Mouse (Mus musculus) adrenal gland, postnatal 10 days (tissue): ENCODE measurements around the gene Hao2. TPM values are rescaled to one million over a fixed set of nuclear protein-coding genes. Genes with fewer than 3 reads are reported as not detected.

ENCODE experiments used
- DNase-seq: peaks from one replicate; pipeline ENCODE4 v3.0.0; 2021; ENCODE audit warnings: mixed read lengths
- total RNA-seq, 2 experiments: library from RNA; stranded (reverse); gene quantifications; 2 replicates each; pipeline ENCODE4 v1.2.3; 2021

The Hao2 gene
- total RNA-seq, 2 experiments from 2014 or later: 106 to 158 TPM

GRCm38 (mm10) chr3:98856892-98857291, 36.1 kb downstream of the Hao2 start:
- DNase-seq: no peak

GRCm38 (mm10) chr3:98855160-98855559, 37.9 kb downstream of the Hao2 start:
- peak; percentile 41 for DNase-seq

GRCm38 (mm10) chr3:98853685-98854084, 39.4 kb downstream of the Hao2 start:
- DNase-seq: no peak

- DNase-seq: no peak
These were observed 40.0 kb downstream of the Hao2 start for GRCm38 (mm10) chr3:98853051-98853450.

- peak; percentile 49 for DNase-seq
These were observed 40.4 kb downstream of the Hao2 start for GRCm38 (mm10) chr3:98852631-98853030.

- DNase-seq: peak; percentile 36
These were observed 41.2 kb downstream of the Hao2 start for GRCm38 (mm10) chr3:98851853-98852252.

- peak; percentile 61 for DNase-seq
These were observed 42.8 kb downstream of the Hao2 start for GRCm38 (mm10) chr3:98850262-98850661.

- DNase-seq: no peak
These were observed 44.1 kb downstream of the Hao2 start for GRCm38 (mm10) chr3:98848898-98849297.

Other genes with a start within 250 kb of the Hao2 start
- gene Hsd3b2, start 168.7 kb downstream of the Hao2 start, total RNA-seq: 1 to 10 TPM; 1.5 to 2.2 TPM
- 10 to 100 TPM; 18.4 to 31.6 TPM for gene Hsd3b3, start 130.1 kb downstream of the Hao2 start, total RNA-seq
- 10 to 100 TPM; 37.2 to 39.7 TPM for gene Hsd3b6, start 78.8 kb downstream of the Hao2 start, total RNA-seq
- gene Hsd3b1, start 33.4 kb downstream of the Hao2 start, total RNA-seq: 1,000 to 10,000 TPM; 4,410 to 4,611 TPM
- 10 to 100 TPM; 11.4 to 12.6 TPM for gene Wars2, start 247.8 kb upstream of the Hao2 start, total RNA-seq